Mouse (Mus musculus) hindbrain, postnatal 0 days (tissue): Measurements from ENCODE around the gene Trdmt1. TPM values are rescaled to one million over a fixed set of nuclear protein-coding genes. Genes with fewer than 3 reads are reported as not detected.

Source experiments
- ATAC-seq: fragments of 200-750 bp; cut with Nextera tagmentation; 2 replicates; pipeline ENCODE4 v1.8.0; 2017; ENCODE audit warnings: mild to moderate bottlenecking, moderate TSS enrichment, moderate library complexity
- DNase-seq: peaks from one replicate; pipeline ENCODE4 v3.0.0-alpha.2; 2015; ENCODE audit warnings: low spot score
- H3K27ac ChIP-seq: fragments of 300-500 bp; sonication (generic); 2 replicates; pipeline ENCODE4 v1.5.1; 2014; ENCODE audit warnings: mild to moderate bottlenecking
- H3K27me3 ChIP-seq: fragments of 300-500 bp; sonication (generic); 2 replicates; pipeline ENCODE4 v1.6.1; 2014; ENCODE audit warnings: low read length, mixed read lengths; ENCODE audit not compliant: insufficient read depth
- H3K36me3 ChIP-seq: fragments of 300-500 bp; sonication (generic); 2 replicates; pipeline ENCODE4 v1.6.1; 2014; ENCODE audit warnings: low read length, mixed read lengths; ENCODE audit not compliant: insufficient read depth
- H3K4me1 ChIP-seq: fragments of 300-500 bp; sonication (generic); 2 replicates; pipeline ENCODE4 v1.6.1; 2014; ENCODE audit warnings: antibody characterized with exemption, low read length, mixed read lengths; ENCODE audit not compliant: insufficient read depth
- H3K4me2 ChIP-seq: fragments of 300-500 bp; sonication (generic); 2 replicates; pipeline ENCODE4 v1.6.1; 2014; ENCODE audit warnings: low read depth, mild to moderate bottlenecking, low read length, moderate library complexity, mixed read lengths
- H3K4me3 ChIP-seq: fragments of 300-500 bp; sonication (generic); 2 replicates; pipeline ENCODE4 v1.5.1; 2014; ENCODE audit warnings: low read length
- H3K9ac ChIP-seq: fragments of 300-500 bp; sonication (generic); replicated peaks from 2 replicates; pipeline ENCODE4 v1.6.1; 2014; ENCODE audit warnings: mild to moderate bottlenecking, low read length, moderate library complexity, mixed read lengths
- H3K9me3 ChIP-seq: fragments of 300-500 bp; sonication (generic); 2 replicates; pipeline ENCODE4 v1.6.1; 2016; ENCODE audit warnings: low read length, mixed read lengths
- CTCF ChIP-seq: IDR thresholded peaks from 2 replicates; pipeline ENCODE4 v1.5.1; 2016; ENCODE audit warnings: antibody characterized with exemption, control low read depth, low read depth
- WGBS: fragments of 180-500 bp; shearing (Covaris S2); extraction: QIAGEN DNeasy Blood & Tissue Kit; methylation state at CpG from one replicate; pipeline ENCODE4 v1.1.7; 2014; 5-methylcytosine and 5-hydroxymethylcytosine counted together
- polyA plus RNA-seq: library from polyadenylated mRNA; unstranded; fragments of >200 nt; fragmentation: Nextera tagmentation; extraction: Ambion mirVana; gene quantifications from 2 replicates; pipeline ENCODE4 v1.2.1, GENCODE M21; 2015
- total RNA-seq: library from RNA; depleted of rRNA; stranded (reverse); fragments of >200 nt; gene quantifications from 2 replicates; pipeline ENCODE4 v1.2.3, GENCODE M21; 2014

Gene Trdmt1
- total and polyA plus RNA-seq, 2 experiments from 2014 or later: 6.1 to 6.2 TPM

- ATAC-seq (no peak), DNase-seq (no peak)
- H3K36me3 ChIP-seq: no peaks in the 10 kb centered on the region
- no peak overlapping the region for H3K4me2 ChIP-seq
- WGBS: 34% methylated on average over 5 of the region's 5 CpGs
- no peak overlapping the region for H3K27ac ChIP-seq
- no peaks in the 10 kb centered on the region for H3K9me3 ChIP-seq
- no peaks in the 10 kb centered on the region for H3K4me1 ChIP-seq
- TF ChIP-seq CTCF: no peak
- H3K9ac ChIP-seq: no peak overlapping the region
- no peak overlapping the region for H3K4me3 ChIP-seq
- H3K27me3 ChIP-seq: no peaks in the 10 kb centered on the region
Observed at GRCm38 (mm10) chr2:13501553-13501952, 42.9 kb downstream of the Trdmt1 start.

GRCm38 (mm10) chr2:13500298-13500999 is 44.0 kb downstream of the Trdmt1 start:
- WGBS: 29% methylated on average over 5 of the region's 5 CpGs
- H3K9ac ChIP-seq: no peak overlapping the region
- H3K4me2 ChIP-seq: no peak overlapping the region
- H3K4me1 ChIP-seq: no peaks in the 10 kb centered on the region
- no peaks in the 10 kb centered on the region for H3K27me3 ChIP-seq
- TF ChIP-seq CTCF: no peak
- DNase-seq (peak; percentile 56), ATAC-seq (peak; percentile 80)
- H3K36me3 ChIP-seq: no peaks in the 10 kb centered on the region
- no peak overlapping the region for H3K27ac ChIP-seq
- H3K4me3 ChIP-seq: no peak overlapping the region
- H3K9me3 ChIP-seq: no peaks in the 10 kb centered on the region

- Histone ChIP-seq H3K4me2 (no peak overlapping the region), H3K9ac (no peak overlapping the region), H3K27me3 (no peaks in the 10 kb centered on the region), H3K36me3 (no peaks in the 10 kb centered on the region), H3K27ac (no peak overlapping the region), H3K4me1 (no peaks in the 10 kb centered on the region), H3K4me3 (no peak overlapping the region), H3K9me3 (no peaks in the 10 kb centered on the region)
- WGBS: 84% methylated on average over 7 of the region's 7 CpGs
- ATAC-seq: no peak
- no peak for DNase-seq
- TF ChIP-seq CTCF: no peak
Observed at GRCm38 (mm10) chr2:13499196-13499595, 45.3 kb downstream of the Trdmt1 start.

GRCm38 (mm10) chr2:13496087-13496486 is 48.4 kb downstream of the Trdmt1 start:
- no peak overlapping the region for H3K4me2 ChIP-seq
- no peaks in the 10 kb centered on the region for H3K4me1 ChIP-seq
- no peak for TF ChIP-seq CTCF
- no peaks in the 10 kb centered on the region for H3K9me3 ChIP-seq
- H3K36me3 ChIP-seq: no peaks in the 10 kb centered on the region
- WGBS: 72% methylated on average over 2 of the region's 2 CpGs
- H3K27me3 ChIP-seq: no peaks in the 10 kb centered on the region
- DNase-seq (no peak), ATAC-seq (no peak)
- no peak overlapping the region for H3K27ac ChIP-seq
- no peak overlapping the region for H3K4me3 ChIP-seq
- no peak overlapping the region for H3K9ac ChIP-seq

GRCm38 (mm10) chr2:13492927-13493326 is 51.5 kb downstream of the Trdmt1 start:
- Histone ChIP-seq H3K27me3 (no peaks in the 10 kb centered on the region), H3K4me3 (no peak overlapping the region), H3K36me3 (no peaks in the 10 kb centered on the region), H3K9ac (no peak overlapping the region), H3K27ac (no peak overlapping the region), H3K4me2 (no peak overlapping the region), H3K4me1 (no peaks in the 10 kb centered on the region), H3K9me3 (no peaks in the 10 kb centered on the region)
- DNase-seq (no peak), ATAC-seq (no peak)
- 80% methylated on average over 4 of the region's 4 CpGs for WGBS
- TF ChIP-seq CTCF: no peak

- Histone ChIP-seq H3K9ac (no peak within 1 kb of the TSS), H3K4me1 (no peaks in the 10 kb centered on the region), H3K36me3 (no peaks in the 10 kb centered on the region), H3K27me3 (no peaks in the 10 kb centered on the region), H3K4me2 (no peak within 1 kb of the TSS), H3K9me3 (no peaks in the 10 kb centered on the region), H3K27ac (no peak within 1 kb of the TSS), H3K4me3 (no peak within 1 kb of the TSS)
- TF ChIP-seq CTCF: no peak
- WGBS: 52% methylated on average over 8 of the region's 8 CpGs
- DNase-seq (no peak), ATAC-seq (no peak)
Observed at GRCm38 (mm10) chr2:13491734-13492133, 52.7 kb downstream of the Trdmt1 start, which contains the start of gene Cubn. TSS of gene Cubn (minus strand) at chr2:13491813.

- H3K4me3 ChIP-seq: no peak overlapping the region
- no peaks in the 10 kb centered on the region for H3K27me3 ChIP-seq
- WGBS: 85% methylated on average over 2 of the region's 2 CpGs
- ATAC-seq (no peak), DNase-seq (no peak)
- H3K9me3 ChIP-seq: no peaks in the 10 kb centered on the region
- no peaks in the 10 kb centered on the region for H3K4me1 ChIP-seq
- no peak for TF ChIP-seq CTCF
- H3K27ac ChIP-seq: no peak overlapping the region
- no peak overlapping the region for H3K4me2 ChIP-seq
- H3K9ac ChIP-seq: no peak overlapping the region
- H3K36me3 ChIP-seq: no peaks in the 10 kb centered on the region
Observed at GRCm38 (mm10) chr2:13490480-13490879, 54.0 kb downstream of the Trdmt1 start.
